Mouse (Mus musculus) right cerebral cortex, postnatal 36 days (tissue): ENCODE results near the gene Hspa12a.

Experiments
- DNase-seq, 2 experiments: peaks; one replicate each; pipeline ENCODE4 v3.0.0; 2022; ENCODE audit warnings: low spot score in 2 of 2, mixed read lengths in 1 of 2

The Hspa12a gene

DNA sequence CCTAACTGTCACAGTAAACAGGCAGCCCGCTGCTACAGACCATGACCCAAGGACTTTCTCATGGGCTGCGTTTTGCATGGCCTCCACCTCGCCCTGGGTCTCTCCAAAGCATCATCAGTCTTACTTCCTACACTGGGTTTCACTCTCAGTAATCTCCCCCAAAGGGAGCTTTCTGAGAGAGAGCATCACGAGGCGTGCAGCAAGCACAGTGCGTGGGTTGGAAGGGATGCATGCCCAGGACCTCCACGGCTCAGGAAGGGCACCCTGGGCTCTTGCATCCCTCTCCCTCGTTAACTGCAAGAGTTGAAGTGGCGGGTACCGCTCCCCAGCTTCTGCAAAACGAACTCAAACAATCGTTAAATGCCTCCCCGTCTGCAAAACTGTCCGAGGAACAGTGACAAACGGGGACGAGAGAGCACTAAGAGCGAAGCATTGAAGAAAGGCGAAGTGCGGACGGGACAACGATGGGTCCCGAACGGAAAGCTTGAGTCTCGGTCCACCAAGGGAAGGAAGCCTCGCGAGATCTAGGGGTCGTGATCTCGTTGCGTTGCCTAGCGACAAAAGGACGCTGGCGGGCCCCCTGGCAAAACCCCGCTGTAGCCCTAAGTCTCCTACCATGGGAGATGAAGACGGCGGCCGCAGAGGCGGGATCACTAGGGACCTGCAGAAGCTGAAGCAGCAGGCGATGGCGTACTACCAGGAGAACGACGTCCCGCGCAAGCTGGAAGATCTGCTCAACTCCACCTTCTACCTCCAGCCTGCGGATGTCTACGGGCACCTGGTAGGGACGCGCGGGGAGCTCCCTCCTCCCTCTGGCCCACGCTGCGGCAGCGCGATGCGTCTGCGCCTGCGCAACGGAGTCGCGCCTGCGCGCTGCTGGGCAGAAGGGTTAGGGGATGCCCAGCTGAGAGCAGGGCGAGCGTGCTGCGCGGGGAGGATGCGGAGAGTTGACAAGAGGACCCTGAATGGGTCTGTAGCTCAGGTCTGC, at the start of gene Hspa12a, which contains the start of gene Eno4:
Gene Hspa12a (minus strand): TSS at position 814 of the 988 bp plus-strand sequence.
Gene Eno4 (plus strand): TSS at position 585 of the 988 bp plus-strand sequence.
- DNase-seq, result peak; percentile 91 to 93

DNA sequence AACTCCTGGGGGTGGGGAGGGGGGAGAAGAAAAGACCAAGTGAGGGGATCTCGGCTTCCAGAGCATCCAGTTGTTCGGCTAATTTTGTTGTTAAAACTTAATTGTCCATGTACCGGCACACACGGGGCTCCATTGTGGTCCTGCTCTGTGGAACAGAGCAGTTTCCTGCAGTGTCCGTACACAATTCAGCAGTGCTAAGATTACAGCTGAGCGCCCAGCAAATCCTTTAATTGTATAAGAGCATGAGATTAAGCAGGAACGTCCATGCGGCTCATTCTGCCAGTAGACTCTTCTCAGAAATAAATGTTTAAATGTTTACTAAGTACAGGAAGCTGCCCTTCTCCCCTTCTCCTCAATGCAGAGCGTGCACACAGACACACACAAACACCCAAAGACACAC, 38.1 kb upstream of the Hspa12a start:
- DNase-seq, result no peak

DNA sequence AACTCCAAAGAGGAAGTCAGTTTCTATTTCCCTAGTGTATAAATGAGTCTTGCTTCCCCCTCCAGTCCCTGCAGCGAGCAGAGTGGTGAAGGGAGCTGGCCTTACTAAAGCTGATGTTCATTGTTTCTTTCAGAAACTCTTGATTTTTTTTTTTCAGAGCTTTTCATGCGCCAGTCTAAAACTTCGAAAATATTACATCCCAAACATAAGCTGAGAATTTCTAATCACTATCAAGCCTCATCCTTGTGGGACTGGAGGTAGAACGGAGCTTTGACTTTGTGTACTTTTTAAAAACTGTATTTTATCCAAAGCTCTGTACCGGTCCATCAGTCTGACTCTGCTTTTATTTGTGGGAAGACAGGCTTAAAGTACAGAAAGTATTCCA, 36.6 kb upstream of the Hspa12a start:
- DNase-seq, result no peak

DNA sequence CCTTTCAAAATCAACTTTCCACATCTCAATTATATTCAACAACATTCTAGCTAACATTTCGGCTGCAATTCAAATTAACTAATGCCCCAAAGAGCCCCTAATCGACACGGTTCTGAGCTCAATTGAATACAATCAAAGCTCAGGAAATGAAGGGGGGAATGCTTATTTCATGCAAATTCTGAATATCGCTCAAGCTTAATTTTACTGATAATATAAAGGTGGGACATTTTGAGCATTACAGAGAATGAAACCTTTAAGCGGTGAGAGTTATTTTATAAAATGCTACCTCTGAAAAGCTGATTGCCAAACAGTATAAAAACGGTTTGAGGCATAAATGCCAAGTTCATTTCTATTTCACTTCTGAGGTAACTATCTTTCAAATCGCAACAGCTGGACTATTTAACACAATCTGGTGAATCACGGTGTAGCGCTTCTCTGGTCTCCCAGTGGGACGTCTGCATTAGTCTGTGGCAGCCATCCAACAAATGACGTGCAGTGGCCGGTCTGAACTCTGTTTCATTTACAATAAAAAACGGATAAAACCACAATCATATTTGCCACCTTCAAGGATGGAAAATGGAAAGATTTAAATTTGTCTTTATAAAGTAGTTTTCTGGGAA, 36.1 kb upstream of the Hspa12a start:
- DNase-seq, result no peak

DNA sequence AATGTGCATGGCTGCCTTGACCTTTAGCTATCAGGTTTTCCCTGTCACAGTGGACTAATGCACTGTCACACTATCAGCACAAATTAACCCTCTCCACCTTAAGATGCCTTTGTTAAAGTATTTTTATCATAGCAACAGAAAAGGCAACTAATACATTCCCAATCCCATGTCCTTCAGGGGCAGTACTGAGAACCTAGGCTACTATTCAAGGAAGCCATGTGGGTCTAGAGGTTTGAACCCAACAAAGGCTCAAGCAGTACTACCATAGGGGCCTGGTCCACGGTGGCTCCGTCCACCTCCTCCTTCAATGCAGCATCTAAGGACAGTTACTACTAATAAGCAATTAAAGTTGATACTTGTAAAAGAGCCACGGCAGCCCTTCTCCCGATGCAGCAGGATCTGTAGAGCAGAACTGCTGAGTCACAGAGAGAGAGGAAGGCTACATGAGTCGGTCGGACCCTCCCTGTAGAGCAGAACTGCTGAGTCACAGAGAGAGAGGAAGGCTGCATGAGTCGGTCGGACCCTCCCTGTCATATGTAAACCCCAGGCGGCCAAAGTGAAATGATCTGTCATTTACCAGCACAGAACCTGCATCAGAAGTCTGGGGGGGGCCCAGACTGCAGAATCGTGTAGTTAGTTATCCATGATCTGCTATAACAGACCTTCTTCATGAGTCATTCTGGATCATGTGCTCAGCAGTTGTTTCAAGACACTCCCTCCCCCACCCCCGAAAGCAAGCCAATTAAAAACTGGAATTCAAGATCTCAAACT, 35.1 kb upstream of the Hspa12a start:
- DNase-seq, result peak; percentile 28 to 32

DNA sequence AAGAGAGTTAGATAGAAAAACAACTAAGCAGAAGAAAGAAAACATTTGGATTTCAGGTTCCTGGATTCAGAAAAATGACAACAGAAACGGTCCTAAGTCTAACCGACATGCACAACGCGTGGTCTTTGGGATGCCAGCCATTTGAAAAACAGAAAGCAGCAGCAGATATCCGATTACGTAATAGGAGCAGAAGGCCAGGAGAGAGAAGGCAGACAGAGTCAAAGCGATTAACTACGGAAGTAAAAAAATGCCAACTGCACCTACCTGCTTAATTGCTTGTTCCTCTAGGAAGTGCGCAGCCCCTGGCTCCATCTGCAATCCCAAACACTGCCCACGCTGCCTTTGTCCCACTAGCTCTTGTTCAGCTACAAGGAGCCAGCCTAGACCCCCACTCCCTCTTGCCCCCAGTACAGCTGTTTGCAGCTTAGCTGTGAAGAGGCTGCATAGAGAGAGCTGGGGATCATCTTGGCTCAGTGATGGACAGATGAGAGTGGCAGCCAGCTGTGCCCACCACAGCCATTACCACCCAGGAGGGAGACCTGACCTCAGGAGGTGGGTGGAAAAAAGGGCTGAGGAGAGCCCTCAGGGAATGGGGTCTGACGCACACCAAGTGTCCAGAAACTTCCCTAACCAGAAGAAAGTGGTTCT, 31.9 kb upstream of the Hspa12a start:
- DNase-seq, result no peak

DNA sequence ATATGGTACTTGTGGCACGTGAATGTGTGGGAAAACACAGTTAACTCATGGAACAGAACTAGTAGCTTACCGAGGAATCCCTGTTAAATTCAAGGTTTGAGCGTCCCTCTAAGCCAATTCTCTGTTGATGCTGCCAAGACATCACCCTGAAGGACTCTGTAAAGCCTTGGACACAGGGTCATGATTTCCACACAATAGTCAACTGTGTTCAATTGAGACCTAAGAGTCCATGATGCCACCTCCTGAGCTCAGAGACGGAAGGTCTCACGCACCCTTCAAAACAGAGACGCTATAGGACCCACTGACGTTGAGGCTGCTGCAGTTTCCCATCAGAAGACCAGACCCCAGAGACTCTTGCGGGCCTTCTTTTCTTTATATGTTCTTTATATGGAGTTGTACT, 30.7 kb upstream of the Hspa12a start:
- DNase-seq, result no peak

DNA sequence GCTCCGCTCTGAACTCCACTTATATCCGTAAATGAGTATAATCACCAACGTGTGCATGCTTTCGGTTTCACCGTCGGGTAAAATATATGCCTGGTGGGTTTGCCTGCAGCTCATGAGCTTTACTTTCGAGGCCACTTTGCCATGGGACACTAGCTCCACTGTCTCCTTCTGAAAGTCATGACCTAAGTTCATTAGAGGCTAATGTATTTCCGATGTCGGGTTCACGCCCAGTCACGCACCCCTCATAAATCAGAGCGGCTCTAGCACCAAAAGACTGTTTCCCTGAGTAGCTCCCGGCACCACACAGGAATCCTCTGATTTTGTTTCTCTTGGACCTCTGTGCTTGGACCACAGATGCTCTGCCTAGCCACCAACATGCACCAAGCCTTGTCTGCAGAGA, 27.4 kb upstream of the Hspa12a start:
- no peak for DNase-seq

DNA sequence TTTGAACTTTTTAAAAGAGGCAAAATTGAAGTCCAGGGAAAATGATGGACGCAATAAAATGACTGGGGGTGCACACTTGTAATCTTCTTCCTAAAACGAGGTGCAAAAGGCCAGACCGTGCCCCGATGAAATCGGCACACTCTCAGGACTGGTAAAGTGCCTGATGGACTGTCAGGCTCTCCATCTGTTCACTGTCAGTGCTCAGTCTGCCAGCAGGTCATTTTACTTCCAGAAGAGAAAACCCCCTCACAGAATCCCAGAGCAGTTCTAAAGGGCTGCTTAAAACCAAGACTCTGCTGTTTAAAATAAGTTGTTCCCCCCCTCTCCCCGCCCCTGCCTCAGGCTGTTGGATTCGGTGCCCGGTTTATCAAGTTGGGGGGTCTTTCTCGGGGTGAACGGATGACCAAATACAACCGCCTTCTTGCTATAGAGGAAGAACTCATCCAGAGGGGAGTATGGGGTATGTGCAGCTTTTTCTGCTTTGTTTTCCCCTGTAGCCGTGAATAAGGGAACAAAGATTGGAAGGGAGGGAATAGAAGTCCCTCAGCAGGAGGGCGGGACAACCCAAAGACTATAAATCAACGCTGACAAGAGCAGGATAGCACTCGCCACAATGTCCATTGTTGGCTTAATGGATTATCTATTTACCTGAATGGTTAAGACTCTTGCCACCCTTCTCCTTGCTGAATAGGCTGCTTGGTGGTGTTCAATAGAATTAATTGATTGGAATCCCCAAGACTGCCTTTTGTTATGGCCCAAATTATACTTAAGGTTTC, 25.5 kb upstream of the Hspa12a start:
- no peak for DNase-seq

DNA sequence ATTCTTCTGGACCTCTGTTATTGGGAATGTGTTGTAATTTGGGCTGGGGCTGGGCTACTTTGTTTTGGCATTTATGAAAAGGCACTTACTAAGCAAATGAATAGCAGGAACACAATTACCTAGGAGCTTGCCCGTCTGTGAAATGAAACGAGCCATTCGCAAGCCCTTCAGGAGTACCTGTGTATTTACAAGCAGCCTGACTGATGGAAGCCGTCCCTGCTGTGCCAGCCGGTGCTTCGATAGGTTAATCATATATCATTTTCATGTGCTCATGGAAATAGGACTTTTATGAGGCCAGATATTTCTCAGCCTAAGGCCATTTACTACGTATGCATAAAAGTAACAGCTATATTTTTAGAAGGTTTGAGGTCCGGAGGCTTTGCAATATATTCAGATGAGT, 19.6 kb upstream of the Hspa12a start:
- DNase-seq, result no peak

DNA sequence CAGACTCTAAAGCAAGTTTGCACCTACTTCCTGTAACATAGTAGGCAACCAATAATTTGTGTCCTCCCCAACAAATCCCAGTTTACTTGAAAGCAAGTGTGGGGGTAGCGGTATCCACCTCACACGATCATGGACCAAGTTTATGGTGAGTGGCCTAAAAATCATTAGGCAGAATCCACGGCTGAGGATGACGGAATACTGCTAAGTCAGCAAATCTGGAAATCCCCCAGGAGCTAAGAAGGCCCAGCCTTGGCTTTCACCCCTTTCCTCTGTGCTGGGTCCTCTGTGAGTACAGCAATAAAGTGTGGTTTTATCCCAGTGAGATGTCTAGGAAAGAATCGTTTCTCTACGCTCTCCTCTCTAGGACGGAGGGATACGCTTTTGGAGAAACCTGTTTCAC, 11.3 kb upstream of the Hspa12a start:
- DNase-seq, result no peak

DNA sequence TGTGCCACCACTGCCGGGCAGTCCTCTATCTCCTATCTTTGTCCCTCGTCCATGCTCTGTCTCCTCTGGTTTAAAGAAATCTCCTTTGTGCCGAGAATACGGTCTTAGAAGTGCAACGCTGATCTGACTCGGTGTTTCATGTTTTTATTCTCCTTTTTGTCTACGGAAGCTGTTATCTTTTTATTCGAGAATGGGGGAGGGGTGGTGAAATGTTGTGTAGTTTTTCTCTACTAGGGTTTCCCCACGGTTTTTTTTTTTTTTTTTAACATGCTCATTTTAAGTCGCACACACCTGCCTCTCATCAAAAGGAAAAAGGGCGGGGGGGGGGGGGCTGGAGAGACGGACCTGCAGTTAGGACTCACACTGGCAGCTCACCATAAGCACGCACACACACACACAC, 8.8 kb upstream of the Hspa12a start:
- no peak for DNase-seq

DNA sequence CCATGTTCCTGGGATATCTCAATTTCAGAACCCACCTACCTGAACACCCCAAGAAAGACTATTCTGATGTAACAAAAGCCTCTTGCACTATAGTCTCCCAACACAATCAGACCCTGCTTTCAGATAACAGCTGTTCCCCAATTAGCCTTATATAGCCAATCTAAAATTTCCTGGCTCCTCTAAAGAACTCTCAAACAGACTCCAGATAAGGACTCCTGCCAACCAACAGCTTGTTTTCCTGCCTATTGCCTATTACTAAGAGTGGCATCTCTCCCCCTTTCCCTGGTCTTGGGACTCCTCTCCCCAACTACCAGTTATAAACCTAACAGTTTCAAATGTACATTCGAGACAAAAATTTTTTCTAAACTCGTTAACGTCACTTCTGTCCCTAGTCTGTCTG, 8.1 kb upstream of the Hspa12a start:
- no peak for DNase-seq

DNA sequence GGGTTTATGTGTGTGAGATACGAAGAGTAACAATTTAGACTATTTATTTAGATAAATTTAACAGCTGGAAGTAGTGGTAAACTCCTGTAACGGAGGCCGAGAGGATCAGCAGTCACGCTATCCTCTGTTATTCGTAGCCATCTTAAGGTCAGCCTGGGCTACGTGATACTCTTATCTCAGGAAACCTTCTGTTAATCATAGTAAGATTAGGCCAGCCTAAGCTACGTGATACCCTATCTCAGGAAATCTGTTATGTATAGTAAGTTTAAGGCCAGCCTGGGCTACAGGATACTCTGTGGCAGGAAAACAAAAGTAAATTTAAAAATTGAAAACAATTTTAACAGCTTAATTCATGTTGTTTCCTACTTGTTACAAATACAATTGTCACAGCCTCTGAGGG, 2.5 kb upstream of the Hspa12a start:
- no peak for DNase-seq

DNA sequence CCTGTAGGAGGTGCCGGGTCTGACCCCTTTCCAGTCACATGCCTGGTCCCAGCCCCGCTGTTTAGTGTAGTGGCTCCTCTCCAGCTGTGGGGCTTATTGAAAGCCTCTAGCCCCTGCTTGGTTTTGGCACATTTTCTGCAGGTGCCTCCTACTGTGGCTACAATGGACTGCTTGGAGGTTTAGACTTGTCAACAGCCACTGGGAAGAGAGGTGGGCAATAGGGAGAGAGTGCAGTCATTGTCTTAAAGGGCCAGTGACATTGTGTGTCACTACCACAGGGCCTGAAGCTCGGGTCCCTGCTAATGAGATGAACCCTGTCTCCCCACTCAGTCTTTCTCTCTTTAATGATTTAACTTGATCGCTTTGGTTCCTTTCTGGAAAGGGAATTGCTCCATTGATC, 10.4 kb downstream of the Hspa12a start:
- no peak for DNase-seq

DNA sequence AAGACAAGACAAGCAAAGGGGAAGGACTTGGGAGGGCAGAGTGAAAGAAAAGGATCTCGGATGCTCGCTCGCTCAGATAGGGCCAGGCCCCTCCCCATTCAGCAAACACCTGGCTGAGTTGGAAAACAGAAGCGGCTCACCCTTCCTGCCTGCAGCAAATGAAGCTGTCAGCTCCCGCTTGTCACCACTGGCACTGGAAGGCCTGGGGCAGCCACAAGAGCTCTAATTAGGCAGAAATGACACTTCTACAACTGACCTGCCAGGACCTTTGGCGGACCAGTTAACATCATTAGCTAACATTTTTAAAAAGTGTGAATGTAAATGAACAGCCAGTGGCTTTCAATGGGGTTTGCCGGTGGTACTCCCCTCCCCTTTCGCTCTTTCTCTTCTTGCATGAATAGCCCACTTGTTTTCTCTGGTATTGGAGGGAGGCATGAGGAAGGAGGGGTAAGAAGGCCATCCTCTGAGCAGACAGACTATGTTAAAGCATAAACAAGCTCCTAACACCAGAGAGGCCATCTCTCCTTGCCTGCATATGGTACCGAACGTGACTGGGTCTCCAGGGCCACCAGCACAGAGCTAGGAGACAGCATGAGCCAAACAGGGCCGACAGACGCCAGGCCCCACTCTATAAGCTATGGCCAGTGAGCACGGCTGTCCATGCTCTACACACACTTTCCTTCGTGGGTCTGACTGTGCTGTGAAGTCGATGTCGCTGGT, 12.2 kb downstream of the Hspa12a start:
- no peak for DNase-seq

DNA sequence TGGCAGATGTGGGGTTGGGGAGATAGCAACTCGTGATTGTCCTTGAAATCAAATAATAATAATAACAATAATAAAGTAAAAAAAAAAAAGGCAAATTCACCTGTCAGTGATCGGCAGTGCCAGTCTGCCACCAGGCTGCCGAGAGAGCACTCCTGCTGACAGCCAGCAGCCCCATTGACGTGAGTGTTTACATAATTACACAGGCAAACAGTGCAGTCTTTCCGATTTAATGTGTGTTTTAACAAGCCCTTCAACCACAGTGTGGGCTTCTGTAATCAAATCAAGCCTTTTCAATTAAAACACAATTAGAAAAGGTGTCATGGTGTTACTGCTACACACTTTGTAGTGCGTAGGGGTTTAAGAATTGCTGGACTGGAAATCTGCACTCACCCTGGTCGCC, 24.3 kb downstream of the Hspa12a start:
- no peak for DNase-seq

DNA sequence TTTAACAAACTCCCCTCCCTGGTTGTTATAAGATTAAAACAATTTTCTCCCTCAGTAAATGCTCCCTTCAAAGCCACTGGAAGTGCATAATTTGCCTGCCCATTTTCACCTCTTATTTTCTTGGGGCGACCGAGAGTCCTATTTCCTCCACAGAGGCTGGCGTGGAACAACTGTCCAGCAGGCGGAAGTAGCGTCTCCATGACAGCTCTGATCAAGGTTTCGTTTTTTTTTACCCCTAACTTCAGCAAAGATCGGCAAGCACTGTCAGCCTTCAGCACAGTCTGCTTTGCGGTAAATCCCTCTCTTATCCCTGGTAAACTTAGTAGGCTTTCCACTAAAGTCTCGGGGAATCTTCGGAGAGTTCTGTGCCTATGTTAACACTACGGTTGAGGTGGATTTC, 24.9 kb downstream of the Hspa12a start:
- DNase-seq, result no peak

DNA sequence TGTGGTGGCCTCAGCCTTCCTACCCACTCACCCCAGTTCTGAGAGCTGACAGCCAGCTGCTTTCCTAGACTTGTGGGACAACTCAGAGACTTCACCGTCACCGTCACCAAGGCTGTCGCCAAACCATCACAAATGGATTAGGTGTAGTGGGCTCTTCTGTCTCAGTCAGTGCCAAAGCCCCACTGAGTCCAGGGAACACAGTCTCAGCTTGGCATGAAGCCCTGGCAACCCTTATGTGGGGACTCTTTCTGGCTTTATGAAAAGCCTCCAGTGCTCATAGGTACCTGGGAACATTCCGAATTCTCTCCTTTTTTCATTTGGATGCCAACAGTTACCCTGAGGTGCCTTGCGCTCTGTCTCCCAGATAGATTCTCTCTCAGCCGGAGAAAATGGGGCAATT, 30.2 kb downstream of the Hspa12a start:
- no peak for DNase-seq

DNA sequence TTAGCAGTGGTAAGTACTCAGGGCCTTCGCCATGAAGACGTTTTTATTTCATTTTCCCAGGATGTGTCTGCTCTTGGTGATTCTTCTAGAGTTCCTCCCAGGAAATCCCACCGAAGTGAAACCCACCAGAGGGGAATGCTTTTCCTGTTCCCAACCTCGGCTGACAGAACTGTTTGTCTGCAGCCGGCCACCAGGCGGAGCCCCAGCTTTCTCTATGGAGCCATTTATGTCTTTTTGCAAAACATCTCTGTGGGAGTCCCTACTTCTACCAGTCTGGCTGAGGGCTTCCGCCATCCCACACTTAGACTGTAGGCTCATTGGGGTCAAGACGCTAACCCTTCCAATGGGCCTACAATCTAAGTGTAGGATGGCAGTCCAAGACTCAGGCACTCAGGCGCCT, 32.1 kb downstream of the Hspa12a start:
- DNase-seq, result peak; percentile 50 to 52
